Mouse (Mus musculus) stomach, postnatal 0 days (tissue): Measurements from ENCODE around the gene Lhx6.

Experiments used
- CTCF ChIP-seq: IDR thresholded peaks from 2 replicates; pipeline ENCODE4 v1.5.1; 2016; ENCODE audit warnings: antibody characterized with exemption, low read depth, mild to moderate bottlenecking, moderate library complexity
- EP300 ChIP-seq: optimal IDR thresholded peaks from 2 replicates; pipeline ENCODE3; 2016; ENCODE audit warnings: antibody characterized with exemption

- TF ChIP-seq CTCF (no peak), EP300 (no peak)
Measured at GRCm38 (mm10) chr2:36139096-36139495, 33.9 kb upstream of the Lhx6 start.
